Mouse (Mus musculus): ENCODE data around the gene Rabgap1. TPM values are rescaled to one million over a fixed set of nuclear protein-coding genes. Genes with fewer than 3 reads are reported as not detected.
"Not testable (repeated sequence)": the region's sequence is repeated elsewhere in the genome, so short reads cannot be mapped to it uniquely, and the experiment has no call there.

Gene Rabgap1
- polyA plus RNA-seq, 1 experiment from 2014 or later: 70.0 TPM

DNA sequence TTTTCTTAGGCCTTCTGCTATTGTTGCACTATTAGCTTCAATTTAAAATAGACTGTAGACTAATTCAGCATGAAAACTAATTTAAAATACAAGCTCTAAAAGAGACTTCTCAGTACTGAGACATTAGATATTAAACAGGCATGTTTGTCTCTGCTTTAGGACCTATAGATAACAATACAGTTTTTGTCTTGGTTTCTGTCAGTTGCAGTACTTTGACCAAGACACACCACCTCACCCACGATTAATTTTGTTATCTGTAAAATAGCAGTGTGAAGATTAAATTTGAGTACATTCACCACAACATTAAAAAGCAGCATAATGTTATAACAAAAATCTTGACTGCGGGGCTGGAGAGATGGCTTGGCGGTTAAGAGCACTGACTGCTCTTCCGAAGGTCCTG lies 23.2 kb downstream of the Rabgap1 start:
- Histone ChIP-seq H3K4me1 (no peaks in the 10 kb centered on the region), H3K4me2 (replicated peaks) (no peak overlapping the region), H3K9ac (no peak overlapping the region), H3K36me3 (peaks cover 14% of the 10 kb centered on the region), H3K9me3 (replicated peaks) (no peaks in the 10 kb centered on the region), H3K27me3 (no peaks in the 10 kb centered on the region), H3K4me3 (no peak overlapping the region), H3K27ac (no peak overlapping the region)
- 97% methylated on average over 4 of the region's 4 CpGs for WGBS
- no peak for ATAC-seq (ENCODE audit: low FRiP score)

DNA sequence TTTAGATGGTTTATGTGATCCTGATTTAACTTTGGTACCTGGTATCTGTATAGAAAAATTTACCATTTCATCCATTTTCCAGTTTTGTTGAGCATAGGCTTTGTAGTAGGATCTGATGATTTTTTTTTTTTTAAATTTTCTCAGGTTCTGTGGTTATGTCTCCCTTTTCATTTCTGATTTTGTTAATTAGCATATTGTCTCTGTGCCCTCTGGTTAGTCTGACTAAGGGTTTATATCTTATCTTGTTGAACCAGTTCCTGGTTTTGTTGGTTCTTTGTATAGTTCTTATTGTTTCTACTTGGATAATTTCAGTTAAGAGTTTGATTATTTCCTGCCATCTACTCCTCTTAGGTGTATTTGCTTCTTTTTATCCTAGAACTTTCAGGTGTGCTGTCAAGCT lies 36.5 kb downstream of the Rabgap1 start:
- Histone ChIP-seq H3K4me3 (no peak overlapping the region), H3K9me3 (replicated peaks) (no peaks in the 10 kb centered on the region), H3K9ac (no peak overlapping the region), H3K27ac (no peak overlapping the region), H3K27me3 (no peaks in the 10 kb centered on the region), H3K4me1 (no peaks in the 10 kb centered on the region), H3K4me2 (replicated peaks) (no peak overlapping the region), H3K36me3 (peaks cover 46% of the 10 kb centered on the region)
- no peak for ATAC-seq (ENCODE audit: low FRiP score)

DNA sequence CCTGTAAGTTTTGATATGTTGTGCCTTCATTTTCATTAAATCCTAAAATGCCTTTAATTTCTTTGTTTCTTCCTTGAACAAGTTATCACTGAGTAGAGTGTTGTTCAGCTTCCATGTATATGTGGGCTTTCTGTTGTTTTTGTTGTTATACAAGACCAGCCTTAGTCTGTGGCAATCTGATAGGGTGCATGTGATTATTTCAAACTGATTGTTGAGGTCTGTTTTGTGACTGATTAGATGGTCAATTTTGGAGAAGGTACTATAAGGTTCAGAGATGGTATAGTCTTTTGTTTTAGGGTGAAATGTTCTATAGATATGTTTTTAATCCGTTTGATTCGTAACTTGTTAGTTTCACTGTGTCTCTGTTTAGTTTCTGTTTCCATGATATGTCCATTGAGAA lies 37.0 kb downstream of the Rabgap1 start:
- H3K4me2 ChIP-seq (replicated peaks): no peak overlapping the region
- no peaks in the 10 kb centered on the region for H3K27me3 ChIP-seq
- 100% methylated on average over 2 of the region's 2 CpGs for WGBS
- H3K36me3 ChIP-seq: peaks cover 44% of the 10 kb centered on the region
- no peak overlapping the region for H3K27ac ChIP-seq
- H3K4me1 ChIP-seq: no peaks in the 10 kb centered on the region
- no peaks in the 10 kb centered on the region for H3K9me3 ChIP-seq (replicated peaks)
- H3K9ac ChIP-seq: no peak overlapping the region
- no peak for ATAC-seq (ENCODE audit: low FRiP score)
- H3K4me3 ChIP-seq: no peak overlapping the region

DNA sequence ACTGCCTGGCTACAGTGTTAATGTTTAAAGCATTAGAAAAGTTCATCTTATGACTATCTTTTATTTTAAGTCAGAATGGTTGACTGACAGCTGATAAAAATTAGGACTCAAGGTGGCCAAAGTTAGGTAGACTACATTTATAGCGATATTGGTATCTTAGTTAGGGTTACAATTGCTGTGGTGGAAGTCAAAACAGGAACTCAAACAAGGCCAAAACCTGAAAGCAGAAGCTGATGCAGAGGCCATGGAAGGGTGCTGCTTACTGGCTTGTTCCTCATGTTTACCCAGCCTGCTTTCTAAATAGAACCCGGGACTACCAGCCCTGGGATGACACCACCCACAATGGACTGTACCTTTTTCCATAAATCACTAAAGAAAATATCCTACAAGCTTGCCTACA lies 41.1 kb downstream of the Rabgap1 start:
- no peaks in the 10 kb centered on the region for H3K4me1 ChIP-seq
- H3K36me3 ChIP-seq: peaks cover 25% of the 10 kb centered on the region
- H3K27ac ChIP-seq: no peak overlapping the region
- no peak for ATAC-seq (ENCODE audit: low FRiP score)
- H3K27me3 ChIP-seq: no peaks in the 10 kb centered on the region
- H3K4me3 ChIP-seq: no peak overlapping the region
- no peak overlapping the region for H3K4me2 ChIP-seq (replicated peaks)
- no peak overlapping the region for H3K9ac ChIP-seq
- H3K9me3 ChIP-seq (replicated peaks): no peaks in the 10 kb centered on the region
- 92% methylated on average over 2 of the region's 2 CpGs for WGBS

DNA sequence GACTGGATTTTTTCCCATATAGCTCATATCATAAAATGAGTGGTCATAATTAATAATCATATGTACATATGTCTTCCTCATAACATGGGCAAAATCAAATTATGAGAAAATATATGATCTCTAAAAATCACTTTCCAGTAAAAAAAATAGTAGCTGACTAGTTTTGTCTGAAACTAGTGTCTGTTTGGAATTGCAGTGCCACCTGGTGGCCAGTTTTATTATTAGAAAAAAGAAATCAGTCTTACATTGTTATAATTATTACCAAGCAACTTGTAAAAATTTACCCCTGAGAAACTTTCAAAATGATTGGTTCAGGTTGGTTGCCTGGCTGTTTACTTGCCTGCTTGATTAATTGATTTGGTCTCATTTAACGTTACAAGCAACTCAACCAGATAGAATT lies 42.3 kb downstream of the Rabgap1 start:
- Histone ChIP-seq H3K4me2 (replicated peaks) (no peak overlapping the region), H3K4me3 (no peak overlapping the region), H3K27ac (no peak overlapping the region), H3K9me3 (replicated peaks) (no peaks in the 10 kb centered on the region), H3K36me3 (peaks cover 35% of the 10 kb centered on the region), H3K4me1 (no peaks in the 10 kb centered on the region), H3K27me3 (no peaks in the 10 kb centered on the region), H3K9ac (no peak overlapping the region)
- 87% methylated on average over 1 of the region's 1 CpGs for WGBS
- no peak for ATAC-seq (ENCODE audit: low FRiP score)

DNA sequence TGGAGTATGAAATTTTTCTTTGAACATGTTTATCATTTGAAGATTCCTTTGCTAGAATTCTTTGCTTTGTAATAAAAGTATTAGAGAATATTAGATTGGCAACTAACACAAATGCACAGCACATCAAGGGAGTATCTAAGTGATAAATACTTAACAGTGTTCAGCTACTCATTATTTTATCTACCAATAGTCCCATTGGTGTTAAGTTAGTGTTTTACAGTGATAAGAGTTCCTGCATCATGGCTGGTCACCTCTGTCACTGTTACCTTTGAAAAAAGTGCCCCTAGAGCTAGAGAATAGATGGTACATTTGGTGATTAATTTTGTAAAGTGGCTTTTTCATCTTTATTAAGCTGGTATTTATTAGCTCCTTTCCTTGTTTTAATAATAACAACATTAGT lies 43.3 kb downstream of the Rabgap1 start:
- H3K4me2 ChIP-seq (replicated peaks): no peak overlapping the region
- H3K4me1 ChIP-seq: no peaks in the 10 kb centered on the region
- ATAC-seq (ENCODE audit: low FRiP score): no peak
- no peaks in the 10 kb centered on the region for H3K27me3 ChIP-seq
- no peaks in the 10 kb centered on the region for H3K9me3 ChIP-seq (replicated peaks)
- H3K9ac ChIP-seq: no peak overlapping the region
- H3K27ac ChIP-seq: no peak overlapping the region
- peaks cover 42% of the 10 kb centered on the region for H3K36me3 ChIP-seq
- no peak overlapping the region for H3K4me3 ChIP-seq

DNA sequence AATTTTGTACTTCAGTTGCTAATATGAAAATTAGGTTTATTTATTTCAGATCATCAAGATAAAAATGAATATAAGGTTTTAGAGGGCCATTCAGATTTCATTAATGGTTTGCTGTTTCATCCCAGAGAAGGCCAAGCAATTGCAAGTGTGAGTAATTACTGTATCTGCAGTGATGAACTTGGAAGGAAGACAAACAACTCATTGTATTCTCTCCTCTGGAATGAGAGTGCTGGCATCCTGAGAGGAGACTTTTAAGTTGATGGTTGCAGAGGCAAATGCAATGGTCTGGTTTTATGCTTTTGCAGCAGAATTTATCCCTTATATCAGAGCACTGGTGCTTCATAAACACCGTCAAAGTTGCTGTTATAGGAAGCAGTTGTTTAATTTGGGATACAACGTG lies 45.9 kb downstream of the Rabgap1 start:
- Histone ChIP-seq H3K9ac (no peak overlapping the region), H3K4me1 (no peaks in the 10 kb centered on the region), H3K36me3 (peaks cover 50% of the 10 kb centered on the region), H3K4me3 (no peak overlapping the region), H3K9me3 (replicated peaks) (no peaks in the 10 kb centered on the region), H3K27me3 (no peaks in the 10 kb centered on the region), H3K4me2 (replicated peaks) (no peak overlapping the region), H3K27ac (no peak overlapping the region)
- no peak for ATAC-seq (ENCODE audit: low FRiP score)
- WGBS: 96% methylated on average over 2 of the region's 2 CpGs

DNA sequence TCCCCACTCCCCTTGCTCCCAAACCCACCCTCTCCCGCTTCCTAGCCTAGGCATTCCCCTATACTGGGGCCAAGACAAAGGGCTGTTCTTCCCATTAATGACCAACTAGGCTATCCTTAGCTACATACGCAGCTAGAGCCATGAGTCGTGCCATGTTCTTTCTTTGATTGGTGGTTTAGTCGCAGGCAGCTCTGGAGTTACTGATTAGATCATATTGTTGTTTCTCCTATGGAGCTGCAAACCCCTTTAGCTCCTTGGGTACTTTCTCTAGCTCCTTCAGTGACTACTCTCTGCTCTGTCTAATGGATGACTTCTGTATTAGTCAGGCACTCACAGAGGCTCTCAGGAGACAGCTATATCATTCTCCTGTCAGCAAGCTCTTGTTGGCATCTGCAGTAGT lies 54.2 kb downstream of the Rabgap1 start:
- no peak for ATAC-seq (ENCODE audit: low FRiP score)
- H3K9ac ChIP-seq: no peak overlapping the region

DNA sequence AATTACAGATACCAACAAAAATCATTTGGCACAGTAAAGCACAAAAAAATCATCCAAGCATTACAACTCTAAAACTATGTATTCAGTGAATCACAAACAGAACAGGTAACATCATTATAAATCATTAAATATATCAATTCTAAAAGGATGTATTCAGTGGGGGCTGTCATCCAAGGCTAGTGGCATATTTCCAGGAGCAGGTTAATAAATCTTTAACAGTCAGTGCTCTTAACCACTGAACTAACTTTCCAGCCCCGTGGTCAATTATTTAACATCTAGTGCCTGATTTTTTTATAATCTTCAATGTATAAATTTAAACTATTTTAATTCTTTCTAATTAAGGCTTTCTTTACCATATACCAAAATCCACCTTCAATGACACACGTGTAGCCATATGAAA lies 62.8 kb downstream of the Rabgap1 start:
- not testable (repeated sequence) for ATAC-seq (ENCODE audit: low FRiP score); H3K4me3 ChIP-seq; H3K9me3 ChIP-seq (replicated peaks); H3K9ac ChIP-seq; H3K4me1 ChIP-seq; H3K27ac ChIP-seq; H3K4me2 ChIP-seq (replicated peaks); H3K27me3 ChIP-seq
- 90% methylated on average over 2 of the region's 2 CpGs for WGBS
- peaks cover 30% of the 10 kb centered on the region for H3K36me3 ChIP-seq

More for the DNA sequence above, 54.2 kb downstream of the Rabgap1 start:
- Histone ChIP-seq H3K27ac (no peak overlapping the region), H3K36me3 (peaks cover 38% of the 10 kb centered on the region), H3K4me3 (no peak overlapping the region), H3K27me3 (no peaks in the 10 kb centered on the region), H3K4me2 (replicated peaks) (no peak overlapping the region), H3K9me3 (replicated peaks) (no peaks in the 10 kb centered on the region), H3K4me1 (no peaks in the 10 kb centered on the region)
- 96% methylated on average over 4 of the region's 4 CpGs for WGBS

DNA sequence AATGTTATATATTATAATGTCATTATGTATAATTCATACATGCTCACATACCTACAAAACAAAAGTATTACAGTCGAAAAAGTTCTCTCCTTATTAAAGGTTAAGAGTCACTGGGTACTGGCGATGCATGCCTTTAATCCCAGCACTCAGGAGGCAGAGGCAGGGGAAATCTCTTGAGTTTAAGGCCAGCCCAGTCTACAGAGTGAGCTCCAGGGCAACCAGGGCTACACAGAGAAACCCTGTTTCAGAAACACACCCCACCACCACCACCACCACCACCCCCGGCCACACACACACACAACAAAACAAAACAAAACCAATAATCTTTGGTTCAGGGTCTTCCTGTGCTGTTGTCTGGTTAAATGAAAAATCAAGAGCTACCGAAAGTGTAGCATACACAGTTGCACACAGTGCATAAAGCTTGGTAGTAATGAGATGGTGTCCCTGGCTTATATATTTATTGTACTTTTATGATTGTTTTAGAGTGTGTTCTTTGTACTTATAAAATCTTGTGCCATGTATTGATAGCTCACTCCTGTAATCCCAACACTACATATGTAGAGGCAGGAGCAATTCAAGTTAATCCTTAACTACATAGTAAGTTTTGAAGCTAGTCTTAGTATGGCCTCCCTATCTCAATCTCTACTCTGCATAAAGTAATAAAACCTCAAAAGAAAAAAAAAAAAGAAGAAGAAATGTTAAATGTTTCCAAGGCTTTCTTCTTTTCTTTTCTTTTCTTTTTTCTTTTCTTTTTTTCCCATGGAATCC lies 68.2 kb downstream of the Rabgap1 start:
- peaks cover 7% of the 10 kb centered on the region for H3K4me1 ChIP-seq
- peaks cover 29% of the 10 kb centered on the region for H3K36me3 ChIP-seq
- no peaks in the 10 kb centered on the region for H3K27me3 ChIP-seq
- no peak overlapping the region for H3K4me2 ChIP-seq (replicated peaks)
- WGBS: 89% methylated on average over 4 of the region's 4 CpGs
- H3K4me3 ChIP-seq: no peak overlapping the region
- ATAC-seq (ENCODE audit: low FRiP score): no peak
- no peaks in the 10 kb centered on the region for H3K9me3 ChIP-seq (replicated peaks)
- H3K9ac ChIP-seq: no peak overlapping the region
- no peak overlapping the region for H3K27ac ChIP-seq

DNA sequence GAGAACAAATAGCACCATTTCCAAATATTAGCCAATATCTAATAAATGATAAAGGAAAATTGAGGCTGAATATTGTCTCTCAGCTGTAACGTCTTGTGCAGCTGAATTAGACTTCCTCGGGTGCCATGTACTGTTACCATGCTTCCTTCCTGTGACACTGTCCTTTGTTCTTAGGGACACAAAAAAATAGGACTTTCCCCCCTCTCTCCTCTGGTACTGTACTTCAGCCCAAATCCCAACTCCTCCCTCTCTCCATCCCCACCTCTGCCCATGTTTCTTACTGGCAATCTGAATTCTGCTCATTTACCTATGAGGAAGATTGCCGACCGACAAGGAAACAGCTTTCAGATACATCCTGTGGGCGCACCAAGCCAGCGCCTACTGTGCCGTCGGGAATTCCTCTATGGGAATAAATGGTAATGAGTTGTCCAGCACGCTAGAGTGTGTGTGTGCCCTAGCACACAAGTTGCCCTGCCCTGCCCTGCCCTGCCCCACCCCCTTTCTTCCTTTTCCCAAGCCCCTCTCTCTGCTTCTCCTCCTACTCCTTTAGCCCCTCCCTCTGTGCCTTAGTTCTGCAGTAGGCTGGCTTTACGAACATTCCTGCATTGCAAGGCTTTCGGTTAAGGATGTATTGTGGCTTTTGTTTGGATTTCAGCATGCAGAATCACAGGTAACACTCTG lies 73.1 kb downstream of the Rabgap1 start, which contains the start of gene Gpr21:
TSS of gene Gpr21 (plus strand) at position 303 of the 681 bp plus-strand sequence.
- Histone ChIP-seq H3K27ac (peak within 1 kb of the TSS; percentile 70), H3K9me3 (replicated peaks) (no peaks in the 10 kb centered on the region), H3K4me3 (peak within 1 kb of the TSS; percentile 24), H3K9ac (peak within 1 kb of the TSS; percentile 54), H3K27me3 (no peaks in the 10 kb centered on the region), H3K36me3 (peaks cover 22% of the 10 kb centered on the region), H3K4me1 (peaks cover 15% of the 10 kb centered on the region), H3K4me2 (replicated peaks) (peak within 1 kb of the TSS; percentile 44)
- peak; percentile 75 for ATAC-seq (ENCODE audit: low FRiP score)
- WGBS: 21% methylated on average over 11 of the region's 11 CpGs

DNA sequence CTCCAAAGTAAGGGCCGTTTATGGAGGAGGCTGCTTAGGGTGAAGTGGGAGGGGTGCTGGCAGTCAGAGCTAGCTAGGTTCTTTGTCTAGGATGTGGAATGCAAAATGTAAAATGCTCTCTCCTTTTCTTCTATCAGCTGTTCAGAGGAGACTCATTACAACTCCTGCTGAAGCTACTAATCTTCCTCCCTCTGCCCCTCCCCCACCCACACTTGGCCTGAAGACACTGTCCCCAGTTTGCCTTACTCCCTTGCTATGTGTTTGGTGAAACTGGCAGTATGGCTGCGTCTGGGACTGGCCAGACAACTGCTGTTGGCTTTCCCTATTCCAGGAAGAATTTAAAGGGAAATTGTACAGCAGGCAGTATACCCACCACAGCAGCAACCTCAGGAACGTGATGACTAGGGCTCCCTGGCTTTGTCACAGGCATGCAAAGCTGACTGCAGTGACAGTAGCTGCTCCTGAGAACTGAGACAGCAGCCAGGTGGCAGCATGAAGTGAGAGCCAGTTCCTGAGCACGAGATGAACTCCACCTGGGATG lies 73.9 kb downstream of the Rabgap1 start:
- H3K27me3 ChIP-seq: no peaks in the 10 kb centered on the region
- peak; percentile 62 for ATAC-seq (ENCODE audit: low FRiP score)
- H3K4me3 ChIP-seq: peak overlapping the region; percentile 15
- H3K4me2 ChIP-seq (replicated peaks): peak overlapping the region; percentile 44
- peaks cover 15% of the 10 kb centered on the region for H3K4me1 ChIP-seq
- no peaks in the 10 kb centered on the region for H3K9me3 ChIP-seq (replicated peaks)
- peaks cover 19% of the 10 kb centered on the region for H3K36me3 ChIP-seq
- WGBS: 35% methylated on average over 4 of the region's 4 CpGs
- H3K27ac ChIP-seq: peak overlapping the region; percentile 70
- H3K9ac ChIP-seq: peak overlapping the region; percentile 54

Data from hindbrain, embryonic 12.5 days (tissue).